Mouse (Mus musculus) layer of hippocampus, adult 18-20 months (tissue): Measurements from ENCODE around the gene Plekhn1. TPM values are rescaled to one million over a fixed set of nuclear protein-coding genes. Genes with fewer than 3 reads are reported as not detected.

Source experiments
- DNase-seq, 2 experiments: peaks; one replicate each; pipeline ENCODE4 v3.0.0; 2022; ENCODE audit warnings: low spot score in 2 of 2
- microRNA-seq, 2 experiments: library from miRNA; unstranded; fragments of <30 nt; microRNA quantifications; one replicate each; pipeline ENCODE4 v1.2.0; 2021
- total RNA-seq, 2 experiments: library from RNA; stranded (reverse); gene quantifications; 2 replicates each; pipeline ENCODE4 v1.2.3; 2021

Gene Plekhn1
- total RNA-seq, 2 experiments from 2014 or later = 37.5 to 38.8 TPM

- peak; percentile 39 to 55 for DNase-seq
These were observed 48.5 kb downstream of the Plekhn1 start for GRCm38 (mm10) chr4:156185950-156186850.

GRCm38 (mm10) chr4:156185456-156185949, 49.2 kb downstream of the Plekhn1 start:
- peak in 1 of 2 experiments; percentile 32 for DNase-seq

GRCm38 (mm10) chr4:156184291-156184954, 50.2 kb downstream of the Plekhn1 start:
- DNase-seq = no peak

- no peak for DNase-seq
These were observed 50.9 kb downstream of the Plekhn1 start for GRCm38 (mm10) chr4:156183747-156184146.

GRCm38 (mm10) chr4:156177630-156178029, 57.0 kb downstream of the Plekhn1 start:
- no peak for DNase-seq

- no peak for DNase-seq
These were observed 62.8 kb downstream of the Plekhn1 start for GRCm38 (mm10) chr4:156171828-156172227.

Small RNA genes lying within 50 kb of the gene (microRNA-seq; reads per million reads assigned to microRNA genes)
- 1.5 to 4.7 reads per million in 2 experiments for gene Mir7658

Other genes starting within 250 kb of the Plekhn1 start
- gene B3galt6, start 242.2 kb downstream of the Plekhn1 start, total RNA-seq = 10 to 100 TPM in 1 of 2 experiments, 1 to 10 TPM in 1; 9.3 to 10.3 TPM
- gene Sdf4, start 242.0 kb downstream of the Plekhn1 start, total RNA-seq = 100 to 1,000 TPM; 202 to 203 TPM
- 1 to 10 TPM in 1 of 2 experiments, under 1 TPM in 1; 0.94 to 1.4 TPM for gene Tnfrsf4, start 221.0 kb downstream of the Plekhn1 start, total RNA-seq
- gene Tnfrsf18, start 208.7 kb downstream of the Plekhn1 start, total RNA-seq = not detected
- under 1 TPM; 0.33 to 0.35 TPM for gene Ttll10, start 175.4 kb downstream of the Plekhn1 start, total RNA-seq
- 10 to 100 TPM; 24.9 to 27.2 TPM for gene 9430015G10Rik, start 124.9 kb downstream of the Plekhn1 start, total RNA-seq
- under 1 TPM; 0.67 to 0.84 TPM for gene Rnf223, start 104.3 kb downstream of the Plekhn1 start, total RNA-seq
- 100 to 1,000 TPM; 118 to 120 TPM for gene Agrn, start 37.4 kb downstream of the Plekhn1 start, total RNA-seq
- under 1 TPM in 1 of 2 experiments, not detected in 1; 0.74 TPM for gene Isg15, start 34.0 kb downstream of the Plekhn1 start, total RNA-seq
- gene AW011738, start 31.6 kb downstream of the Plekhn1 start, total RNA-seq = 1 to 10 TPM; 5.4 to 6.5 TPM
- under 1 TPM; 0.15 to 0.40 TPM for gene Perm1, start 19.0 kb downstream of the Plekhn1 start, total RNA-seq
- gene Noc2l, start 1.2 kb upstream of the Plekhn1 start, total RNA-seq = 10 to 100 TPM; 69.5 to 71.7 TPM
- 1 to 10 TPM; 4.5 to 5.6 TPM for gene Samd11, start 20.8 kb upstream of the Plekhn1 start, total RNA-seq
- gene Vmn2r-ps159, start 96.2 kb upstream of the Plekhn1 start, total RNA-seq = not detected